Mouse (Mus musculus) hindbrain, postnatal 0 days (tissue): ENCODE results near the gene Pitpnm1. TPM values are rescaled to one million over a fixed set of nuclear protein-coding genes. Genes with fewer than 3 reads are reported as not detected.

ENCODE experiments used
- ATAC-seq: fragments of 200-750 bp; cut with Nextera tagmentation; 2 replicates; pipeline ENCODE4 v1.8.0; 2017; ENCODE audit warnings: mild to moderate bottlenecking, moderate TSS enrichment, moderate library complexity
- DNase-seq: peaks from one replicate; pipeline ENCODE4 v3.0.0-alpha.2; 2015; ENCODE audit warnings: low spot score
- H3K27ac ChIP-seq: fragments of 300-500 bp; sonication (generic); 2 replicates; pipeline ENCODE4 v1.5.1; 2014; ENCODE audit warnings: mild to moderate bottlenecking
- H3K27me3 ChIP-seq: fragments of 300-500 bp; sonication (generic); 2 replicates; pipeline ENCODE4 v1.6.1; 2014; ENCODE audit warnings: low read length, mixed read lengths; ENCODE audit not compliant: insufficient read depth
- H3K36me3 ChIP-seq: fragments of 300-500 bp; sonication (generic); 2 replicates; pipeline ENCODE4 v1.6.1; 2014; ENCODE audit warnings: low read length, mixed read lengths; ENCODE audit not compliant: insufficient read depth
- H3K4me1 ChIP-seq: fragments of 300-500 bp; sonication (generic); 2 replicates; pipeline ENCODE4 v1.6.1; 2014; ENCODE audit warnings: antibody characterized with exemption, low read length, mixed read lengths; ENCODE audit not compliant: insufficient read depth
- H3K4me2 ChIP-seq: fragments of 300-500 bp; sonication (generic); 2 replicates; pipeline ENCODE4 v1.6.1; 2014; ENCODE audit warnings: low read depth, mild to moderate bottlenecking, low read length, moderate library complexity, mixed read lengths
- H3K4me3 ChIP-seq: fragments of 300-500 bp; sonication (generic); 2 replicates; pipeline ENCODE4 v1.5.1; 2014; ENCODE audit warnings: low read length
- H3K9ac ChIP-seq: fragments of 300-500 bp; sonication (generic); replicated peaks from 2 replicates; pipeline ENCODE4 v1.6.1; 2014; ENCODE audit warnings: mild to moderate bottlenecking, low read length, moderate library complexity, mixed read lengths
- H3K9me3 ChIP-seq: fragments of 300-500 bp; sonication (generic); 2 replicates; pipeline ENCODE4 v1.6.1; 2016; ENCODE audit warnings: low read length, mixed read lengths
- CTCF ChIP-seq: IDR thresholded peaks from 2 replicates; pipeline ENCODE4 v1.5.1; 2016; ENCODE audit warnings: antibody characterized with exemption, control low read depth, low read depth
- WGBS: fragments of 180-500 bp; shearing (Covaris S2); extraction: QIAGEN DNeasy Blood & Tissue Kit; methylation state at CpG from one replicate; pipeline ENCODE4 v1.1.7; 2014; 5-methylcytosine and 5-hydroxymethylcytosine counted together
- polyA plus RNA-seq: library from polyadenylated mRNA; unstranded; fragments of >200 nt; fragmentation: Nextera tagmentation; extraction: Ambion mirVana; gene quantifications from 2 replicates; pipeline ENCODE4 v1.2.1, GENCODE M21; 2015
- total RNA-seq: library from RNA; depleted of rRNA; stranded (reverse); fragments of >200 nt; gene quantifications from 2 replicates; pipeline ENCODE4 v1.2.3, GENCODE M21; 2014

The Pitpnm1 gene
- total and polyA plus RNA-seq, 2 experiments from 2014 or later = 91.9 to 142 TPM

DNA sequence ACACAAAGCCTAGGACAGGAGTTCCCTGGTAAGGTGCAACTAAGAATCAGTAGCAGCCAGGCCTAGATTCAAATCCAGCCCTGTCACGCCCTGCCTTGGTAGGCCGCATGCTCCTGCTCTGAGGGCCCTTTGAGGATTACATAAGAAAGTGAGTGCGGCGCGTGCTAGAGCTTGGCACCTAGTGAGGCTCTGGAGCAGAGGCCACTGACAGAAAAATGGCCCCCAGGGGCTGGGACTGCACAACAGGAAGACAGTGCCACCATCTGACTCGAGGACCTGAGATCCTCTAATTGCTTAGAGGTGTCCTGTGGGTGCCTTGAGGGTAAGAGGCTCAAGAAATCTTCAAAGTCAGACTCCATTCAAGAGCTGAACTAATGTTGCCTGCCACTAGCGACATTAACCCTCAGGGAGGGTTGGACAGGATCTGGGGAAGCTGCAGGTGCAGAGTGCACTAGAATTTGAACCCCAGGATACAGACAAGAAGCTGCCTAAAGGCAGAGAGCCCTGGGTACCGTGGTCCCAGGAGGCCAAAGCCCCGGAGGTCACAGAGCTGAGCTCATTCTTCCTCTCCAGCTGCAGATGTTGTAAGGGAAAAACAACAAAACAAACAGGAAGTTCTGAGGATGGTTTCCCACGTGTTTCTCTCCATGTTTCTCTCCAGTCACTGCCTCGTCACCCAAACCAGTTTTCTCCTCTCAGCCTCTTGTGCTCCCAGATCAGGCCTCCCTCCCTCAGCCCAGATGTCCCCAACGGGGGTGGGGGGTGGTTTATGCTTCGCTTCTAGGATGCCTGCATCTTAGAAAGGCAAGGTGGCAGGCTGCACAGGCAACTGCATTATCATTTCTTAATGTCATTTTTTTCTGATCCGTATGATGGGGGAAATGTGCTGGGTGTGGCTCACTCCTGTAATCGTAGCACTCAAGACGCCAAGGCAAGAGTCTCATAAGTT, 45.0 kb downstream of the Pitpnm1 start:
- no peak for ATAC-seq
- 81% methylated on average over 16 of the region's 16 CpGs for WGBS
- no peak for DNase-seq

DNA sequence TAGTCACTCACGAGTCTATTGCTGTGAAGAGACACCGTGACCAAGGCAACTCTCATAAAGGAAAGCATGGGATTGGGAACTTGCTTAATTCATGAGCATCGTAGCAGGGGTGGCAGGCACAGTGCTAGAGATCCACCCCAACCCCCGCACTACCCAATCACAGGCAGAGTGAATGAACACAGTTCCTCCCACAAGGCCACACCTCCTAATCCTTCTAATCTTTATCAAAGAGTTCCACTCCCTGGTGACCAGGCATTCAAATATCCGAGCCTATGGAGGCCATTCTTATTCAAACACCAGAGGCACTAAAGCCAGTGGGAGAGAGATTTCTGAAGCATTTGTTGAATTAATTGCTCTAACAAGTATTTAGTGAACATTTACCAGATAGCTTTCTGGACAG, 46.1 kb downstream of the Pitpnm1 start:
- no peak overlapping the region for H3K9ac ChIP-seq
- H3K4me1 ChIP-seq = peaks cover 14% of the 10 kb centered on the region
- H3K4me2 ChIP-seq = no peak overlapping the region
- WGBS = 86% methylated on average over 5 of the region's 5 CpGs
- ATAC-seq (no peak), DNase-seq (no peak)
- TF ChIP-seq CTCF = no peak
- no peaks in the 10 kb centered on the region for H3K27me3 ChIP-seq
- H3K27ac ChIP-seq = no peak overlapping the region
- H3K36me3 ChIP-seq = peaks cover 4% of the 10 kb centered on the region; the same call in 1 of the 2 replicates
- no peaks in the 10 kb centered on the region for H3K9me3 ChIP-seq
- H3K4me3 ChIP-seq = no peak overlapping the region

More for the DNA sequence above, 45.0 kb downstream of the Pitpnm1 start:
- no peaks in the 10 kb centered on the region for H3K9me3 ChIP-seq
- peaks cover 14% of the 10 kb centered on the region for H3K4me1 ChIP-seq
- 0 out of 2 replicates have a peak overlapping the region, but pooled peaks have one; percentile 20 for H3K27ac ChIP-seq
- H3K4me3 ChIP-seq = no peak overlapping the region
- no peak for TF ChIP-seq CTCF
- H3K27me3 ChIP-seq = no peaks in the 10 kb centered on the region
- no peak overlapping the region for H3K4me2 ChIP-seq
- H3K9ac ChIP-seq = no peak overlapping the region
- no peaks in the 10 kb centered on the region for H3K36me3 ChIP-seq

DNA sequence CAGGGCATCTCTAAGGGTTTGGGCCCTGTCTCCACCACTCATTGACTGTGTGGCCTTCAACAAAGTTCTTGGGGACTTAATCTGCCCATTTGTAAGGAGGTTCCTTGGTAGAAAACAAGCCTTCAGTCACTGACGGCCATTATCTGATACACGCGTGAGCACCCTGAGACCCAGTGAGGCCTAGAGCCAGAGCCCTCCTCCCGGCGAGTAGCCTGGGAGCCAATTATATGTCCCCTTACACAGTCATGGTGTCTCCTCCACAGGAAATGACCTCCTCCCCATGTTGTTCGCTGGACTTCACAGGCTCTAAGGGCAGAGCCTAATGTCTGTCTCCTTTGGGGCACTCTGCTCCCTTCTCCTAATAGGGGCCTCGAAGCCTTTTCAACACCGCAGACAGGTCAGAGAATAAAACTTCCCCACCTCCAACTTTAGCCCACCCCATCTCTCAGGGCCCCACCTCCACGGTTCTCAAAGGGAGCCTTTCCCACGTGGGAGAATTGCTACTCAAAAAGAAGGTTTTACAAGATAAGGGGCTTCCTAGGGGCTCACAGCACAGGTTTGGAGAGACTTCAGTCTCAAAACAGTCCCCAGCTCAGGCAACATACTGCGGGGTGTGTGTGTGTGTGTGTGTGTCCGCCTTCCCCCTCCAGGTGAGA, 46.7 kb downstream of the Pitpnm1 start:
- no peaks in the 10 kb centered on the region for H3K9me3 ChIP-seq
- peaks cover 14% of the 10 kb centered on the region for H3K4me1 ChIP-seq
- no peak for DNase-seq
- H3K36me3 ChIP-seq = peaks cover 9% of the 10 kb centered on the region; the same call in 1 of the 2 replicates
- no peaks in the 10 kb centered on the region for H3K27me3 ChIP-seq
- H3K4me3 ChIP-seq = no peak overlapping the region
- H3K4me2 ChIP-seq = no peak overlapping the region
- no peak overlapping the region for H3K9ac ChIP-seq
- ATAC-seq = no peak
- H3K27ac ChIP-seq = no peak overlapping the region
- TF ChIP-seq CTCF = no peak
- WGBS = 63% methylated on average over 12 of the region's 12 CpGs

DNA sequence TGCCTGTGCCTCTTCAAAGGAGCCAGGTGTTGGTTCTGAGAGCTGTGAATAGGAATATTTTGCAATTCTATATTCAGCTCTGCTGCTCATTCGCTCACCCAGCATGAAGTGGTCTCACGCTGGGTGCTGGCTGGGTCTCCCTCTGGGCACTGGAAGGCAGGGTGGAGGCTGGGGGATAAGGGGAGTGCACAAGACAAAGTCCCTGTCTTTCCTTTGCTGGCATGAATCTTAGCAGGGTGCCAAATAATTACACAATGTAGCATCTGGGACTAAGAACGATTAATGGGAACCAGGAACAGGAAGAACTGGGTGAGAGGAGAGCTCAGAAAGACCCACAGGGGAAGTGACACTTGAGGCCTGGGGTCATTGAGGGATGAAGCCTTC, 47.2 kb downstream of the Pitpnm1 start:
- Histone ChIP-seq H3K36me3 (peaks cover 9% of the 10 kb centered on the region; the same call in 1 of the 2 replicates), H3K4me1 (peaks cover 14% of the 10 kb centered on the region), H3K27ac (no peak overlapping the region), H3K9ac (no peak overlapping the region), H3K4me3 (no peak overlapping the region), H3K27me3 (no peaks in the 10 kb centered on the region), H3K4me2 (no peak overlapping the region), H3K9me3 (no peaks in the 10 kb centered on the region)
- 38% methylated on average over 3 of the region's 3 CpGs for WGBS
- DNase-seq = no peak
- ATAC-seq = no peak
- TF ChIP-seq CTCF = no peak

DNA sequence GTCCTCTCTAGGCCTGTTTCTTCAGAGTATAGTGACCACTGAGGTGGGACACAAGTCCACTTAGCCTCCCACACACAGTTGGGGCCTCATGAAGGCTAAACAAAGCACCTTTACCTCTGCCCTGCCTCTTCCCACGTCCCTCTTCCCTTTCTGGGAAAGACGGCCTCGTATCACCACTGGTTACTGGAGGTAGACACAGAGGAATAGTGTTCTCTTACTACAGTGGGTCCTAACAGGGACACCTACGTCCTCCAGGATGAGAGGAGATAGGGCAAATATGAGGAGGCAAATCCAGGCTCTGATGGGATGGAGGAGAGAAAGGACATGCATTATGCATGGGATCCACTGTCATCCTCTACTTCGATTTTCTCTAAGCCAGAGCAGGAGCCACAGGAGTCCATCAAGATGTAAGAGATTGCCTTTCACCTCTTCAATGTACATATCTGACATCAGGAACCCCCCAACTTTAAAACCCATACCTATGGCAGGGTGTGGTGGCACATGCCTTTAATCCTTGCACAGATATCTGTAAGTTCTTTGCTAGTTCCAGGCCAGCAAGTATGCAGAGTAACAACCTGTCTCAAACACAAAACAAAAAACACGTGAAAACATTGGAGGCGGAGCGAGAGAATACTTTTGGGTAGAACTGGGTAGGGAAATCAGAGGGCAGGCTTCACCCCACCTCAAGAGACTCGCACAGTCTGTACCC, 48.1 kb downstream of the Pitpnm1 start:
- TF ChIP-seq CTCF = no peak
- Histone ChIP-seq H3K27ac (peak overlapping the region; percentile 79; the same call in 1 of the 2 replicates), H3K9ac (peak overlapping the region; percentile 90), H3K36me3 (peaks cover 9% of the 10 kb centered on the region; the same call in 1 of the 2 replicates), H3K4me3 (peak overlapping the region; percentile 92), H3K4me2 (peak overlapping the region; percentile 87), H3K27me3 (no peaks in the 10 kb centered on the region), H3K9me3 (no peaks in the 10 kb centered on the region), H3K4me1 (peaks cover 14% of the 10 kb centered on the region)
- 33% methylated on average over 9 of the region's 9 CpGs for WGBS
- ATAC-seq = no peak
- DNase-seq = no peak

DNA sequence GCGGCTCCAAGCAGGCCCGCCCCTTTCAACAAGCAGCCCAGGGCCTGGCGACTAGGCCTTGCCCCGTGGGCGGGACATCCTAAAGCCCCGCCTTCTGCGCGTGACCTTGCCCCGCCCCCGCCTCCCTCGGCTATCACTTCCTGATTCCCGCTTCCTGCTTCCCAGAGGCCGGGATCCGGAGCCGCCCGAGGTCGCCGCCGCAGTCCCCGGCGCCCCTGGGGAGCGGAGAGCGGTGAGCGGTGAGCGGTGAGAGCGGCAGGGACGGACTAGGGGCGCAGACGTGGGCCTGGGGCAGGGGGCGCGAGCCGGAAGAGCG, 48.7 kb downstream of the Pitpnm1 start, which contains the start of gene Coro1b:
Gene Coro1b (plus strand): TSS at position 129 of the 316 bp plus-strand sequence.
- under 1% methylated on average over 31 of the region's 33 CpGs for WGBS
- Histone ChIP-seq H3K27ac (peak within 1 kb of the TSS; percentile 79), H3K9ac (peak within 1 kb of the TSS; percentile 90), H3K27me3 (no peaks in the 10 kb centered on the region), H3K36me3 (peaks cover 9% of the 10 kb centered on the region; the same call in 1 of the 2 replicates), H3K9me3 (no peaks in the 10 kb centered on the region), H3K4me1 (peaks cover 14% of the 10 kb centered on the region), H3K4me2 (peak within 1 kb of the TSS; percentile 87), H3K4me3 (peak within 1 kb of the TSS; percentile 92)
- no peak for TF ChIP-seq CTCF
- ATAC-seq (peak; percentile 94), DNase-seq (peak; percentile 95)
